Mouse (Mus musculus): Measurements from ENCODE around the gene Phlda2.

The Phlda2 gene

GRCm38 (mm10) chr7:143501643-143502417 is 1.1 kb downstream of the Phlda2 start:
- no peak for DNase-seq (ENCODE audit: low read depth)

GRCm38 (mm10) chr7:143500912-143501311 is 2.0 kb downstream of the Phlda2 start:
- DNase-seq (ENCODE audit: low read depth): no peak

- DNase-seq (ENCODE audit: low read depth): no peak
These were observed 4.4 kb downstream of the Phlda2 start for GRCm38 (mm10) chr7:143498584-143498983.

DNA sequence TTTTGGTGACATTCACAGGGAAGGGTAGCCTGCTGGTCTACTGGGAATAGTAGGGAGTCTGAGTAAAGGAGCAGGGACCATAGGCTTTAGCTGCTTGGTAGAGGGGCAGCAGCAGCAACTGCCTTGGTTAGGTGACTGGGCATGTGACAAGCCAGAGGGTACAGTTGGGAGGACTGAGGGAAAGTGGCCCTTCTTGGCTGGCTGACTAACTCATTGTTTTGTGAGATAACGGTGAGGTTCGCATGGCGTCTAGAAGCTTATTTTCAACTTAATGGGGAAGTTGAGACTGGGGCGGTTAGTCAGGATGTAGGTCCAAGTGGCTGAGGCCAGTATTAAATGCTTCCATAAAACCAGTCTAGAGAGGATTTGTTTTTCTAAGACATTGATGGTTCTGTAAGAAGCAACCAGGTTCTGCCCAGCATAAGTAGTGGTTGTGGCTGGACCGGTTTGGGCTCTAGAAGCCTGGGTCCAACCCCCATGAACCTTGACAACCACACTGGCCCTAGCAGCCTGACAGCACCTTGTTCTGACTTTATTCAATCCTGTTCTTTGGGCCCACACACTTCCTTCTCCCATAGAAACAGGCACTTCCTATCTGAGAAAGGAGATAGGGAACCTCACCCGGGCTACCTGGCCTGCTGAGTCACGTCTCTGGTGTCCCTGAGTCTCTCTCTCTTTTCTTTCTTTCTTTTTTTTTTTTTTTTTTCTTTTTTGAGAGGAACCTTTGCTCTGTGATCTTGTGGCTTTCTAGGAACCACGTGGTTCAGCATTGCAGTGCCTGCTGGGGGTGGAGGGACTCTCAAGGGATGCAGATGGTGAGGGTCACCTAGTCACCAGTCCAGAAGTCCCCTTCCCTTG is 7.6 kb downstream of the Phlda2 start:
- no peak for DNase-seq (ENCODE audit: low read depth)

DNA sequence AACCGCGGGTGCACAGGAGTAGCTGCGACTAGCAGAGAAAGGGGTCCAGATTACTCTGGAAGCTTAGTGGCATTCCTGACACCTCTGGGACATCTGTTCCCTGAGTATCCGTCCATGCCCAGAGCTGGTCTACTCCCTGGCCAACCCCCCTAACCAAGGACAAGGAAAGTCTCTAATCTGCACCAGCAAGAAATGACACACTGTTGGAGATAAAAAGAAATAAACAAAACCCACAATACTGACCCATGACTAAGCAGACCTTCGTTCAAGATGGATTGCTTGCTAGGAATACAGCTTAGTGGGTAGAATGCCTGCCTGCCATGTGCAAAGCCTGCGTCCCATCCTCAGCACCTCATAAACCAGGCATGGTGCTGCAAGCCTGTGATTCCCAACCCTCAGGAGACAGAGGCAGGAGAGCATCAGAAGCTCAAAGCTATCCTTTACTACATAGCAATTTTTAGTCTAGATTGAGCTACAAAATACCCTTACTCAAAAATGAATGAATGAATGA is 9.3 kb downstream of the Phlda2 start:
- no peak for DNase-seq (ENCODE audit: low read depth)

DNA sequence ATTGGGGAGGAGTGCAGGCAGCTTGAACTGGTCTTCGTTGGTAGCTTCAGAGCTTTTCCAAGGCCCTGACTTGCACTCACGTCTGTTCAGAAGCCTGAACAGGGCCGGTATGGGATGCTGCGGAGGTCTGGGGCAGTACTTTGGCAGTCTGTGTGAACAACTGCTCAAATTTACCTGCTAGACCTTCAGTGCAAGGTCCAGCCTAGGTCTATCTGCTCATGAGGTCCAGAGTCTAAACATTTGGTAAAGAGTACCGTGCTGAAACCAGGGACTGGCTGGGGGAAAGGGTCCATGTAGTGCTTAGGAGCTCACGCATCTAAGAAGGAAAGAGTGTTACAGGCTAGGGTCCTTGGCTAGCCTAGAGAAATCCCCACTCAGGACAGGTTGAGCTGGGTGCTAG is 13.2 kb downstream of the Phlda2 start:
- no peak for DNase-seq (ENCODE audit: low read depth)

DNA sequence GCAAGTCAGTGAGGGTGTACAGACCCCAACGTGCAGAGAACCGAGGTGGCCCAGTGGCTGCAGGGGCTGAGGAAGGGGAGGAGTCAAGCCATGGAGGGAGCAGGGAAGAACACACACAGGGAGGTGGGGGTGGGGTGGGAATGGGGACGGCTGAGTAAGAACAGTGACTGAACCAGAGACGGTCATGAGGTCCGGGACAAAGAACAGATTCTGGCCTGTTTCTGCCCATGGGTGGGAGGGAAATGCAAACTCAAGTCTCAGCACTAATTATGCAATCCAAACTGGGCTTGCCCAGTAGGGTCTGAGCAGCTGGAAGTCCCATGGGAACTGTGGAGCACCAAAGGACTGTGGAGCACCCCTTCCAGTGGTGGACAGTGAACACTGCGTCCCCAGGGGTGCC is 20.4 kb downstream of the Phlda2 start:
- DNase-seq (ENCODE audit: low read depth): no peak

DNA sequence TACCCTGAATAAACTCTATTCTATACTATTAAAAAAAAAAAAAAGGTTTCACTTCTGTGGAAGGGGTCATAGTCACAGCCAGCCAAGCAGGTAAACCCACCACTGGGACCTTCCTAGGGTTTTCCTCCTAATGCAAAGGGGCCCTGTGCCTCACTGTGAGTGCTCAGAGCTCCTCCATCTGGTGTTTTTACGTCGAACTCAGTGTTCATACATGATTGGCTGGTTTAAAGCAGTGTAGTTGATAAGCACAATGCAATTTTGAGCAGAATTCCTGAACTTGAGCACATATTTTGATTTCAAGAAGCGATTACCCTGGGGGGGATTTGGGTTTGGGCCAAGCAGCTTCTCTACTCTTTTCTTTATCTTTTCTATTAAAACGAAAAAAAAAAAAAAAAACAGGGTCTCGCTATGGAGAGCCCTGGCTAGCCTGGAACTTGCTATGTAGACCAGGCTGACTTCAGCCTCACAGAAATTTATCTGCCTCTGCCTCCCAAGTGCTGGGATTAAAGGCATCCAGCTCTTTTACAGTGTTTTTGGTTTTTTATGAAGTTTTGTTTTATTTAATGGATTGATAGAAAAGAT is 21.1 kb downstream of the Phlda2 start:
- no peak for DNase-seq (ENCODE audit: low read depth)

DNA sequence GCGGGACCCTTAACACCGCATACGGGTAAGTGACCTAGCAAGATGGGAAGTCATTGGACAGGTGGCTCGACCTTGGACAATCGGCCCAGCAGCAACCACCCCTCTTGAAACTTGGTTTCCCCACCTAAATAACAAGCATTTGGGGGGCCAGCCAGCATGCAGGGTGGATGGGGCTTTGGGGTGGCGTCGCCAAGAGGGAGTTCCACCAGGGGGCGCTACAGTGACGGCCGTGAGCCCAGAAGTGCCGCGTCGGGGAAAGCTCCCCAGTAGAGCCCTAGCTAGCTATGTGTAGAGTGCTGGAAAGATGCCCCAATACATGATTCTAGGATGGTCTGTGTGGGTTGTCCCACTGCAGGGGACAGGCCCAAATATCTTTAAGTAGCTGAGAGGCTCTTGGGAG is 22.5 kb downstream of the Phlda2 start:
- peak; percentile 47 for DNase-seq (ENCODE audit: low read depth)

- no peak for DNase-seq (ENCODE audit: low read depth)
These were observed 25.1 kb downstream of the Phlda2 start for GRCm38 (mm10) chr7:143477800-143478199.

DNA sequence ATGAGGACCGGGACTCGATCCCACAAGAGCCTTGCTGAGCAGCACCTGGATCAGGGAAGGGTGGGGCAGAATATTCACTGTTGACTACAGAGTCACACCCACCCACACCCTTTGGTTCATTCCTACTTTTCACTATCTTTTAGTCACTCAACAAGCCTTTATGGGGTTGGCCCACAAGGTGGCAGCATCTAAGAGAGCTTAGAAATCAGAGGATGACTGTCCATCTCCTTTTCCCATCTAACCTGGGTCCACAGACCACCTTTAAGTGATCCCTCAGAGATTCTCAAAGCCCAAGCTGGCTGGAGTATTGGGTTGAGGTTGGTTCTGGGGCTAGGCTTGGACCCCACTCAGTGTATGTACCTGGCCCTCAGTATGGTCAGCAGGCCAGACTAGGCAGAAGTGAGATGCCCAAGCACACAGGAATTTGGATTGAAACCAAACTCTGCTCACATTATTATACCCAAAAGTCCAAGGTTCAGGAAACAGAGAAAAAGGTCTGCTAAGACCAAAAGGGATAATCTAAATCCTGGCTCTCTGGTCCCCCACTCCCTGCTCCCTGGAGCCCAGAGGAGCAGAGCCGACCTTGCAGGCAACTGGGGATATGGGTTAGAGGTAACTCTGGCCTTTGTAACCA is 26.1 kb downstream of the Phlda2 start:
- no peak for DNase-seq (ENCODE audit: low read depth)

DNA sequence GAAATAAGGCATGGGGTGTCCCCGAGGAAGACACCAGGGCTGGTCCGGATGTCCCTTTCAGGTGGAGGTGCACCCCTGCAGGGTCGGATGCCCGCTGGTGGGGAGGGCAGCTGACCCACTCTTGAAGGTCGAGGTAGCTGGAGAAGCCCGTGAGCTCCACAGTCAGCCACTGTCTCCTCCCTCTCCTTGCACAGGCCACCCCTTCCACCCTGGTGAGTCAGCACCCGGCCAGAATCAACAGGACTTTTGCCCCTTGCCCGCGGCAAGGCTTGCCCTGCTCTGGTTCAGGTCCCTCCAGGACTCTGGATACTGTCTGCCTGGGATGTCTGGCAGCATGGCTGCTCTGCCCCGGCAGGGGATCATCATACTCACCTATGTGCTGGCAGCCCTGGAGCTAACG is 27.1 kb downstream of the Phlda2 start:
- peak; percentile 8 for DNase-seq (ENCODE audit: low read depth)

GRCm38 (mm10) chr7:143474811-143475210 is 28.1 kb downstream of the Phlda2 start:
- DNase-seq (ENCODE audit: low read depth): no peak

GRCm38 (mm10) chr7:143473347-143474101 is 29.4 kb downstream of the Phlda2 start, which contains the start of gene Slc22a18:
Gene Slc22a18, plus strand, starts transcription at chr7:143473736.
- DNase-seq (ENCODE audit: low read depth): no peak

DNA sequence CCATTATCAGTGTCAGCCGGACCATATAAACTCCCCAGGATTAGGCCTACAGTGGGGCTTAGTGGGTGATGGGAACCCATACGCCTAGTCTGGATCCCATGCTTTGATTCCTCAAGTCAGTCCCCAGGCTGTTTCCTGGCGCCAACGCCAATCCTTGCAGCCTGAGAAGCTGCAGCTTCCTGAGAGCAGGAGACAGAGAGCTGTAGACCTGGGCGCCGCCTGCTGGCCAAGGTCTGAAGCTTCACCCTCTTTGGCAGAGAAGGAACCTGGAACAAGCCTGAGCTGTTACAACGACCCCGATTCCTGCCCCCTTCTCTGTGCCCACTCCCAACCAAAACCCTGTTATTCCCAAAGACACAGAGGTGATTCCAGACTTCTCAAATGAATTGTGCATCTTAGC is 33.0 kb downstream of the Phlda2 start:
- peak; percentile 77 for DNase-seq (ENCODE audit: low read depth)

DNA sequence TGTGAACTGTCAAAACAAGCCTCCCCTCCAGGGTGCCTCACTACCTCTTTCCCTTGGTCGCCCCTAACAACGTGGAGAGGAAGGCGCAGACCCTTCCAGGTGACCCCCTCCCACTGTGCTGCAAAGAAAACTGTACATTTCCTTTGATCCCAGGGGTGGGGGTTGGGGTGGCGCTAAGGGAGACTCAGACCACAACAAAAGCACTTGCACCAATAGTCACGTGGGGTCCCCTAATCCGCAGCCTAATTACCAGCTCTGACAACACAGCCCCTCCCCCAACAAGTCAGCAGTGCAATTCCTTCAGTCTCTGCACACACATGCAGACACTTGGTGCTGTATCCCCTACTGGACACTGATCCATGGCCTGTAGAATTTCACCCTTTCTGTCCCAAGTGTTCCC is 35.2 kb downstream of the Phlda2 start:
- no peak for DNase-seq (ENCODE audit: low read depth)

- DNase-seq (ENCODE audit: low read depth): peak; percentile 73
These were observed 36.8 kb downstream of the Phlda2 start for GRCm38 (mm10) chr7:143466099-143466677.

- DNase-seq (ENCODE audit: low read depth): no peak
These were observed 38.0 kb downstream of the Phlda2 start for GRCm38 (mm10) chr7:143464811-143465560.

DNA sequence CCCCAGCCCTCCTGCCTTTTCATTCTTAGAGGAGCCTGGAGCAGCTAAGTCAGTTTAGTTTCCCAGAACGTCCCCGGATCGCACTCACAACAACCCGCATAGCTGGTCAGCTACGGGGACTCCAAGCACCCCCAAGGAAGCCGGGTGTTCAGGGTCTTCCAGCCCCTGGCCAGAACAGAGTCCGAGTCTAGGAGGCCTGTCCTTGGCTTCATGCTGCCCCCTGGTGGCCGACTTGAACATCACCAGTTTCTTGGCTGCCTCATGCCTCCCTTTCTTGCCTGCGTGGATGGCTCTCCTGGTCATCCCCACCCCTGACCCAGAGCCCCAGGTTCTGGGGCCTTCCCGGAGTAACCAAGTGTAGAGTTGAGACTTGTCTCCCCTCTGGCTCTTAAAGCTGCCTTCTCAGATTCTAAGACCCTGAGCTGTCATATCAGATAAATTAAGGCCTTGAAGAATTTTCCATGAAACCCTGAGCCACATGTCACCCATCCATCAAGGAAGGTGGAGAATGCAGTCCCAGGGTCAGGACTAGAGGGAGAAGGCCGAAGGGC is 39.0 kb downstream of the Phlda2 start:
- DNase-seq (ENCODE audit: low read depth): peak; percentile 75

GRCm38 (mm10) chr7:143462516-143462915 is 40.4 kb downstream of the Phlda2 start:
- no peak for DNase-seq (ENCODE audit: low read depth)

All from NIH3T3 (cell line).